Mouse (Mus musculus): Measurements from ENCODE around the gene Sdhc. TPM values are rescaled to one million over a fixed set of nuclear protein-coding genes. Genes with fewer than 3 reads are reported as not detected.

Gene Sdhc
- polyA plus RNA-seq, 1 experiment from 2014 or later = 149 TPM

- H3K27me3 ChIP-seq = no peaks in the 10 kb centered on the region
- H3K27ac ChIP-seq (replicated peaks) = no peak overlapping the region
- WGBS (ENCODE audit: insufficient replicate concordance) = 77% methylated on average over 1 of the region's 1 CpGs
- peaks cover 87% of the 10 kb centered on the region for H3K36me3 ChIP-seq (replicated peaks)
- H3K4me3 ChIP-seq (replicated peaks) = no peak overlapping the region
- peaks cover 12% of the 10 kb centered on the region for H3K4me1 ChIP-seq (replicated peaks)
- no peaks in the 10 kb centered on the region for H3K9me3 ChIP-seq (replicated peaks)
- H3K9ac ChIP-seq = no peak overlapping the region
- no peak for ATAC-seq (ENCODE audit: insufficient read depth)
- H3K4me2 ChIP-seq = no peak overlapping the region
Observed at GRCm38 (mm10) chr1:171130971-171131370, 19.4 kb downstream of the Sdhc start.

GRCm38 (mm10) chr1:171129251-171129650, 21.2 kb downstream of the Sdhc start:
- Histone ChIP-seq H3K4me2 (no peak overlapping the region), H3K4me3 (replicated peaks) (no peak overlapping the region), H3K4me1 (replicated peaks) (peaks cover 18% of the 10 kb centered on the region), H3K9ac (no peak overlapping the region), H3K36me3 (replicated peaks) (peaks cover 70% of the 10 kb centered on the region), H3K27ac (replicated peaks) (no peak overlapping the region), H3K9me3 (replicated peaks) (no peaks in the 10 kb centered on the region), H3K27me3 (no peaks in the 10 kb centered on the region)
- no peak; the same call in 1 of the 2 replicates for ATAC-seq (ENCODE audit: insufficient read depth)
- 73% methylated on average over 7 of the region's 7 CpGs for WGBS (ENCODE audit: insufficient replicate concordance)

- Histone ChIP-seq H3K27ac (replicated peaks) (peak overlapping the region; percentile 63), H3K36me3 (replicated peaks) (peaks cover 27% of the 10 kb centered on the region), H3K9ac (no peak overlapping the region), H3K4me1 (replicated peaks) (peaks cover 41% of the 10 kb centered on the region), H3K9me3 (replicated peaks) (no peaks in the 10 kb centered on the region), H3K4me2 (peak overlapping the region; percentile 59), H3K4me3 (replicated peaks) (no peak overlapping the region; the same call in 1 of the 2 replicates), H3K27me3 (no peaks in the 10 kb centered on the region)
- peak; percentile 92 for ATAC-seq (ENCODE audit: insufficient read depth)
- 30% methylated on average over 5 of the region's 5 CpGs for WGBS (ENCODE audit: insufficient replicate concordance)
Observed at GRCm38 (mm10) chr1:171124398-171124797, 26.0 kb downstream of the Sdhc start.

GRCm38 (mm10) chr1:171122932-171123331, 27.5 kb downstream of the Sdhc start:
- H3K4me2 ChIP-seq = peak overlapping the region; percentile 35
- WGBS (ENCODE audit: insufficient replicate concordance) = 37% methylated on average over 7 of the region's 7 CpGs
- H3K27ac ChIP-seq (replicated peaks) = peak overlapping the region; percentile 63
- no peaks in the 10 kb centered on the region for H3K9me3 ChIP-seq (replicated peaks)
- H3K27me3 ChIP-seq = no peaks in the 10 kb centered on the region
- peak; percentile 23; the same call in 1 of the 2 replicates for ATAC-seq (ENCODE audit: insufficient read depth)
- no peak overlapping the region for H3K4me3 ChIP-seq (replicated peaks)
- peaks cover 45% of the 10 kb centered on the region for H3K4me1 ChIP-seq (replicated peaks)
- H3K36me3 ChIP-seq (replicated peaks) = peaks cover 13% of the 10 kb centered on the region; the same call in 1 of the 2 replicates
- H3K9ac ChIP-seq = no peak overlapping the region

- 51% methylated on average over 5 of the region's 5 CpGs for whole genome bisulfite sequencing (ENCODE audit: insufficient replicate concordance)
- ATAC-seq (ENCODE audit: insufficient read depth) = no peak
- H3K4me1 ChIP-seq (replicated peaks) = peaks cover 51% of the 10 kb centered on the region
Observed at GRCm38 (mm10) chr1:171121839-171122238, 28.6 kb downstream of the Sdhc start.

GRCm38 (mm10) chr1:171120893-171121292, 29.5 kb downstream of the Sdhc start:
- Histone ChIP-seq H3K27me3 (no peaks in the 10 kb centered on the region), H3K4me1 (replicated peaks) (peaks cover 60% of the 10 kb centered on the region), H3K9ac (no peak overlapping the region), H3K9me3 (replicated peaks) (no peaks in the 10 kb centered on the region), H3K36me3 (replicated peaks) (no peaks in the 10 kb centered on the region), H3K27ac (replicated peaks) (no peak overlapping the region), H3K4me2 (no peak overlapping the region), H3K4me3 (replicated peaks) (no peak overlapping the region)
- no peak for ATAC-seq (ENCODE audit: insufficient read depth)
- WGBS (ENCODE audit: insufficient replicate concordance) = 56% methylated on average over 3 of the region's 3 CpGs

More at GRCm38 (mm10) chr1:171121839-171122238, 28.6 kb downstream of the Sdhc start:
- Histone ChIP-seq H3K9ac (no peak overlapping the region), H3K27ac (replicated peaks) (no peak overlapping the region), H3K9me3 (replicated peaks) (no peaks in the 10 kb centered on the region), H3K4me3 (replicated peaks) (no peak overlapping the region), H3K4me2 (no peak overlapping the region), H3K27me3 (no peaks in the 10 kb centered on the region), H3K36me3 (replicated peaks) (0 out of 2 replicates have a peak, but pooled peaks cover 4% of the 10 kb centered on the region)

- no peak for ATAC-seq (ENCODE audit: insufficient read depth)
- Histone ChIP-seq H3K4me1 (replicated peaks) (peaks cover 63% of the 10 kb centered on the region), H3K36me3 (replicated peaks) (no peaks in the 10 kb centered on the region), H3K9me3 (replicated peaks) (no peaks in the 10 kb centered on the region), H3K27me3 (no peaks in the 10 kb centered on the region), H3K4me2 (no peak overlapping the region), H3K4me3 (replicated peaks) (no peak overlapping the region), H3K27ac (replicated peaks) (no peak overlapping the region), H3K9ac (no peak overlapping the region)
- 82% methylated on average over 14 of the region's 14 CpGs for WGBS (ENCODE audit: insufficient replicate concordance)
Observed at GRCm38 (mm10) chr1:171119405-171119804, 31.0 kb downstream of the Sdhc start.

GRCm38 (mm10) chr1:171118996-171119395, 31.4 kb downstream of the Sdhc start:
- ATAC-seq (ENCODE audit: insufficient read depth) = no peak
- peaks cover 63% of the 10 kb centered on the region for H3K4me1 ChIP-seq (replicated peaks)
- H3K4me3 ChIP-seq (replicated peaks) = no peak overlapping the region
- H3K27me3 ChIP-seq = no peaks in the 10 kb centered on the region
- no peaks in the 10 kb centered on the region for H3K36me3 ChIP-seq (replicated peaks)
- H3K9ac ChIP-seq = no peak overlapping the region; the same call in 1 of the 2 replicates
- H3K9me3 ChIP-seq (replicated peaks) = no peaks in the 10 kb centered on the region
- 0 out of 2 replicates have a peak overlapping the region, but pooled peaks have one; percentile 21 for H3K27ac ChIP-seq (replicated peaks)
- WGBS (ENCODE audit: insufficient replicate concordance) = 63% methylated on average over 5 of the region's 5 CpGs
- H3K4me2 ChIP-seq = no peak overlapping the region

- ATAC-seq (ENCODE audit: insufficient read depth) = peak; percentile 33; the same call in 1 of the 2 replicates
- no peaks in the 10 kb centered on the region for H3K27me3 ChIP-seq
- H3K9me3 ChIP-seq (replicated peaks) = no peaks in the 10 kb centered on the region
- no peaks in the 10 kb centered on the region for H3K36me3 ChIP-seq (replicated peaks)
- WGBS (ENCODE audit: insufficient replicate concordance) = 4% methylated on average over 4 of the region's 4 CpGs
- H3K27ac ChIP-seq (replicated peaks) = no peak overlapping the region
- no peak overlapping the region for H3K4me3 ChIP-seq (replicated peaks)
- H3K4me1 ChIP-seq (replicated peaks) = peaks cover 63% of the 10 kb centered on the region
- H3K9ac ChIP-seq = no peak overlapping the region
- no peak overlapping the region for H3K4me2 ChIP-seq
Observed at GRCm38 (mm10) chr1:171118269-171118684, 32.1 kb downstream of the Sdhc start.

GRCm38 (mm10) chr1:171116280-171116679, 34.1 kb downstream of the Sdhc start:
- Histone ChIP-seq H3K4me3 (replicated peaks) (no peak overlapping the region), H3K9me3 (replicated peaks) (no peaks in the 10 kb centered on the region), H3K4me2 (peak overlapping the region; percentile 13), H3K27ac (replicated peaks) (peak overlapping the region; percentile 14; the same call in 1 of the 2 replicates), H3K36me3 (replicated peaks) (no peaks in the 10 kb centered on the region), H3K27me3 (no peaks in the 10 kb centered on the region), H3K9ac (no peak overlapping the region), H3K4me1 (replicated peaks) (peaks cover 63% of the 10 kb centered on the region)
- no peak for ATAC-seq (ENCODE audit: insufficient read depth)
- WGBS (ENCODE audit: insufficient replicate concordance) = 37% methylated on average over 4 of the region's 4 CpGs

- Histone ChIP-seq H3K9ac (peak within 1 kb of the TSS; percentile 66), H3K36me3 (replicated peaks) (no peaks in the 10 kb centered on the region), H3K27me3 (no peaks in the 10 kb centered on the region), H3K9me3 (replicated peaks) (no peaks in the 10 kb centered on the region), H3K4me3 (replicated peaks) (peak within 1 kb of the TSS; percentile 64), H3K4me1 (replicated peaks) (peaks cover 77% of the 10 kb centered on the region), H3K4me2 (peak within 1 kb of the TSS; percentile 85), H3K27ac (replicated peaks) (peak within 1 kb of the TSS; percentile 73)
- 2% methylated on average over 24 of the region's 24 CpGs for WGBS (ENCODE audit: insufficient replicate concordance)
- peak; percentile 17; the same call in 1 of the 2 replicates for ATAC-seq (ENCODE audit: insufficient read depth)
Observed at GRCm38 (mm10) chr1:171113873-171114299, 36.5 kb downstream of the Sdhc start, which contains the start of gene Cfap126. TSS of gene Cfap126 (plus strand) at chr1:171113918.

GRCm38 (mm10) chr1:171112986-171113385, 37.4 kb downstream of the Sdhc start:
- Histone ChIP-seq H3K4me3 (replicated peaks) (no peak overlapping the region), H3K4me2 (peak overlapping the region; percentile 85), H3K9me3 (replicated peaks) (no peaks in the 10 kb centered on the region), H3K36me3 (replicated peaks) (no peaks in the 10 kb centered on the region), H3K9ac (no peak overlapping the region), H3K4me1 (replicated peaks) (peaks cover 73% of the 10 kb centered on the region), H3K27ac (replicated peaks) (no peak overlapping the region), H3K27me3 (no peaks in the 10 kb centered on the region)
- no peak for ATAC-seq (ENCODE audit: insufficient read depth)
- 63% methylated on average over 4 of the region's 4 CpGs for WGBS (ENCODE audit: insufficient replicate concordance)

Data from liver, embryonic 15.5 days (tissue).